Mouse (Mus musculus) heart, adult 18-20 months (tissue): ENCODE results near the gene Gfi1. TPM values are rescaled to one million over a fixed set of nuclear protein-coding genes. Genes with fewer than 3 reads are reported as not detected.

Experiments
- DNase-seq, 2 experiments: peaks; one replicate each; pipeline ENCODE4 v3.0.0; 2021 to 2022; ENCODE audit warnings: mixed read lengths in 1 of 2
- long read RNA-seq, 2 experiments: library from polyadenylated mRNA; stranded (forward); transcript quantifications; one replicate each; pipeline ENCODE4 v2.0.0; 2021
- total RNA-seq, 2 experiments: library from RNA; stranded (reverse); gene quantifications; 2 replicates each; pipeline ENCODE4 v1.2.3; 2021

Gene Gfi1
- under 1 TPM; 0.30 to 0.31 TPM for total RNA-seq
- long read RNA-seq, experiment 1 = 0 reads
- long read RNA-seq, experiment 2 = 0 reads

- peak; percentile 18 to 23 for DNase-seq
These were observed at the start of gene Gfi1 for GRCm38 (mm10) chr5:107725435-107726261. Gfi1 (minus strand) TSS chr5:107726036.

- no peak for DNase-seq
These were observed 46.2 kb upstream of the Gfi1 start for GRCm38 (mm10) chr5:107772049-107772448.

GRCm38 (mm10) chr5:107768224-107768623, 42.4 kb upstream of the Gfi1 start:
- DNase-seq = no peak

GRCm38 (mm10) chr5:107765946-107766345, 40.1 kb upstream of the Gfi1 start:
- no peak for DNase-seq

- DNase-seq = no peak
These were observed 38.6 kb upstream of the Gfi1 start for GRCm38 (mm10) chr5:107764486-107764885.

GRCm38 (mm10) chr5:107763674-107764073, 37.8 kb upstream of the Gfi1 start:
- no peak for DNase-seq

- DNase-seq = no peak
These were observed 33.3 kb upstream of the Gfi1 start for GRCm38 (mm10) chr5:107759121-107759520.

- DNase-seq = no peak
These were observed 30.2 kb upstream of the Gfi1 start for GRCm38 (mm10) chr5:107756072-107756471.

- DNase-seq = no peak
These were observed 28.9 kb upstream of the Gfi1 start for GRCm38 (mm10) chr5:107754740-107755139.

- no peak for DNase-seq
These were observed 27.8 kb upstream of the Gfi1 start for GRCm38 (mm10) chr5:107753656-107754055.

- DNase-seq = no peak
These were observed 23.5 kb upstream of the Gfi1 start for GRCm38 (mm10) chr5:107749229-107749916.

GRCm38 (mm10) chr5:107739023-107739422, 13.2 kb upstream of the Gfi1 start:
- no peak for DNase-seq

GRCm38 (mm10) chr5:107738296-107738695, 12.5 kb upstream of the Gfi1 start:
- DNase-seq = no peak

GRCm38 (mm10) chr5:107736171-107736570, 10.3 kb upstream of the Gfi1 start:
- no peak for DNase-seq

GRCm38 (mm10) chr5:107731844-107732243, 6.0 kb upstream of the Gfi1 start:
- no peak for DNase-seq

- DNase-seq = no peak
These were observed 5.6 kb upstream of the Gfi1 start for GRCm38 (mm10) chr5:107731408-107731807.

- no peak for DNase-seq
These were observed 1.2 kb upstream of the Gfi1 start for GRCm38 (mm10) chr5:107727007-107727402.

GRCm38 (mm10) chr5:107726281-107727006, 608 bp upstream of the Gfi1 start:
- peak in 1 of 2 experiments; percentile 30 for DNase-seq

- DNase-seq = peak in 1 of 2 experiments; percentile 27
These were observed 988 bp downstream of the Gfi1 start for GRCm38 (mm10) chr5:107724661-107725434.

GRCm38 (mm10) chr5:107723541-107724511, 2.0 kb downstream of the Gfi1 start:
- DNase-seq = peak in 1 of 2 experiments; percentile 42
